ENCODE assay signal across 8 mouse cellular contexts in the genomic region with DNA sequence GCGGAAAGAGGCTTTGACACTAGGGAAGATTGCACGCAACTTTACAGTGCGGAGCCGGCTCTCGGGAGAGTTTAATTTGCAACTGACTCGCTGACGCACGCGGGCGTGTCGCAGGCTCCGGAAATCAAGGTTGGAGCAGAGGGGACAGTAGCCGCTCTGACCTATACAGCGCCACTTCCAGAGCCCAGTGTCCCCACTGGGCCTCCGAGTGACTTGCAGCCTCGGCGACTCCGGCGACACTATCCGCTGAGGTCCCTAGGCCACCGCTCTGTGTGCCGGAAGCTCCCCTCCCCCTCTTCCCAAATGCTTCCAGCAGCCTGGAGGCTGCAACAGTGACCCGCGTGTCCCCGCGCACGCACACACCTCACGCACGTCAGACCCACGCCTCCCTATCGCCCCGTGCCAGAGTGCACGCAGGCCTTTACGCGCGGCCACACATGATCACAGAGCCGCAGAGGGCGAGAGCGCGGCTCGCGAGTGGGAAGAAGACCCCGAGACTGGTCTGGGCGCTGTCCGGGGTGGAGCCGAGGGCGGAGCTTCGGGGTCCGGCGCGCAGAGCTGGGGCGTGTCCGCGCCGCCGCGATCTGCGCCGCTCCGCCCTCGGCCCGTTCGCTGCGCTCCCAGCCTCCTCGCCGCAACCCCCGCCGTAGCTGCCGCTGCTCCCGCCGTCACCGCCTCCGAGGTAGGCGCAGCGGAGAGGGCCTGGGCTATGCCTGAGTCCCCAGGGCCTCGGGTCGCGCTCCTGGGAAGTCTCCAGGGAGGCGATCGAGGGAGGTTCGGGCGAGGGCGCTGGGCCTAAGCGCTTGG. TPM values are rescaled to one million over a fixed set of nuclear protein-coding genes. Genes with fewer than 3 reads are reported as not detected.
DNase-seq lines count a peak whose midpoint lies in the region; ATAC-seq and TF ChIP-seq lines count a peak whose summit lies in the region.

Gene Vdac1, plus strand, starts transcription at position 390 of the 807 bp plus-strand sequence.

- H3K4me3 ChIP-seq in embryonic facial prominence, embryonic 10.5 days, result peak within 1 kb of the TSS; percentile 95
- peak within 1 kb of the TSS; percentile 94 for H3K4me3 ChIP-seq in intestine, postnatal 0 days (ENCODE audit: low read depth, low read length)
- H3K4me3 ChIP-seq in midbrain, embryonic 10.5 days, result peak within 1 kb of the TSS; percentile 92

- intact Hi-C loops in left cerebral cortex, postnatal 36 days (cut with DNase I), result loop anchor here (5.0 kb wide), 1 partner anchor 503 kb away; the partner anchor contains the start of gene Jade2

- peaks cover 61% of the 10 kb centered on the region for H3K4me1 ChIP-seq in embryonic facial prominence, embryonic 10.5 days
- H3K4me1 ChIP-seq in intestine, postnatal 0 days (replicated peaks; ENCODE audit: control insufficient read depth, insufficient read depth, low read length), result 0 out of 2 replicates have a peak, but pooled peaks cover 10% of the 10 kb centered on the region
- H3K4me1 ChIP-seq in midbrain, embryonic 10.5 days, result peaks cover 47% of the 10 kb centered on the region

- under 1% methylated on average over 84 of the region's 84 CpGs for WGBS in embryonic facial prominence, embryonic 10.5 days
- 0% methylated on average over 83 of the region's 84 CpGs for WGBS in intestine, postnatal 0 days
- under 1% methylated on average over 84 of the region's 84 CpGs for WGBS in midbrain, embryonic 10.5 days

- peak; percentile 94 for DNase-seq in adrenal gland, postnatal 14 days
- peak; percentile 90 for DNase-seq in embryonic facial prominence, embryonic 10.5 days (ENCODE audit: low spot score)
- no peak for DNase-seq in gonadal fat pad, adult 2 months (ENCODE audit: low read depth)
- peak; percentile 89 to 93 for DNase-seq in left cerebral cortex, postnatal 36 days (ENCODE audit: low spot score in 2 of 2)
- peak; percentile 89 for DNase-seq in midbrain, embryonic 10.5 days (ENCODE audit: low spot score)
- peak; percentile 83 to 85 for DNase-seq in right cerebral cortex, postnatal 36 days (ENCODE audit: low spot score in 2 of 2)
- peak; percentile 92 for DNase-seq in yolk sac, embryonic 10.5 days (ENCODE audit: low spot score)

- H3K9ac ChIP-seq in intestine, postnatal 0 days (ENCODE audit: low read depth, low read length), result peak within 1 kb of the TSS; percentile 97

- no peaks in the 10 kb centered on the region for H3K9me3 ChIP-seq in embryonic facial prominence, embryonic 10.5 days
- no peaks in the 10 kb centered on the region for H3K9me3 ChIP-seq in intestine, postnatal 0 days (ENCODE audit: control insufficient read depth)
- H3K9me3 ChIP-seq in midbrain, embryonic 10.5 days (replicated peaks), result 0 out of 2 replicates have a peak, but pooled peaks cover under 1% of the 10 kb centered on the region

- peak within 1 kb of the TSS; percentile 80 for H3K4me2 ChIP-seq in intestine, postnatal 0 days (replicated peaks; ENCODE audit: low read depth)

- H3K27ac ChIP-seq in embryonic facial prominence, embryonic 10.5 days (replicated peaks), result peak within 1 kb of the TSS; percentile 97
- H3K27ac ChIP-seq in intestine, postnatal 0 days (ENCODE audit: low read depth, low read length), result peak within 1 kb of the TSS; percentile 98
- H3K27ac ChIP-seq in midbrain, embryonic 10.5 days (replicated peaks), result peak within 1 kb of the TSS; percentile 97

- ATAC-seq in intestine, postnatal 0 days, result peak; percentile 89

- H3K27me3 ChIP-seq in embryonic facial prominence, embryonic 10.5 days (replicated peaks; ENCODE audit: low read depth, poor library complexity, severe bottlenecking), result no peaks in the 10 kb centered on the region
- H3K27me3 ChIP-seq in intestine, postnatal 0 days (replicated peaks; ENCODE audit: control insufficient read depth, insufficient read depth, low read length), result no peaks in the 10 kb centered on the region
- H3K27me3 ChIP-seq in midbrain, embryonic 10.5 days (ENCODE audit: low read depth, poor library complexity, severe bottlenecking), result 0 out of 2 replicates have a peak, but pooled peaks cover 3% of the 10 kb centered on the region

- peaks cover 3% of the 10 kb centered on the region; the same call in 1 of the 2 replicates for H3K36me3 ChIP-seq in embryonic facial prominence, embryonic 10.5 days (replicated peaks)
- no peaks in the 10 kb centered on the region for H3K36me3 ChIP-seq in intestine, postnatal 0 days (ENCODE audit: control insufficient read depth, insufficient read depth)
- H3K36me3 ChIP-seq in midbrain, embryonic 10.5 days, result no peaks in the 10 kb centered on the region

- TF ChIP-seq CTCF in intestine, postnatal 0 days (IDR thresholded peaks at IDR 0.05; ENCODE audit: low read depth), result no peak; the same call in 1 of the 2 replicates

RNA-seq across cellular contexts. Expression of gene Vdac1, which starts in this region (rescaled TPM):
- total RNA-seq in adrenal gland, postnatal 14 days (2021), result 309 and 313 TPM in 2 replicates
- polyA plus RNA-seq in embryonic facial prominence, embryonic 10.5 days (2016; fragmentation: Nextera tagmentation; extraction: Ambion mirVana), result 204 and 209 TPM in 2 replicates
- polyA plus RNA-seq in gonadal fat pad, adult 2 months (2012; rRNA removed), result 110 and 115 TPM in 2 replicates
- polyA plus RNA-seq in intestine, postnatal 0 days (2015; fragmentation: Nextera tagmentation; extraction: Ambion mirVana), result 175 and 180 TPM in 2 replicates
- 100 to 1,000 TPM; 542 to 579 TPM for total RNA-seq in left cerebral cortex, postnatal 36 days (2021)
- 221 and 222 TPM in 2 replicates for polyA plus RNA-seq in midbrain, embryonic 10.5 days (2016; fragmentation: Nextera tagmentation; extraction: Ambion mirVana)
